Mouse (Mus musculus) right cerebral cortex, adult 18-20 months (tissue): Measurements from ENCODE around the gene Rps10.

Experiments used
- DNase-seq: peaks from one replicate; pipeline ENCODE4 v3.0.0; 2022; ENCODE audit warnings: mixed read lengths

The Rps10 gene

DNA sequence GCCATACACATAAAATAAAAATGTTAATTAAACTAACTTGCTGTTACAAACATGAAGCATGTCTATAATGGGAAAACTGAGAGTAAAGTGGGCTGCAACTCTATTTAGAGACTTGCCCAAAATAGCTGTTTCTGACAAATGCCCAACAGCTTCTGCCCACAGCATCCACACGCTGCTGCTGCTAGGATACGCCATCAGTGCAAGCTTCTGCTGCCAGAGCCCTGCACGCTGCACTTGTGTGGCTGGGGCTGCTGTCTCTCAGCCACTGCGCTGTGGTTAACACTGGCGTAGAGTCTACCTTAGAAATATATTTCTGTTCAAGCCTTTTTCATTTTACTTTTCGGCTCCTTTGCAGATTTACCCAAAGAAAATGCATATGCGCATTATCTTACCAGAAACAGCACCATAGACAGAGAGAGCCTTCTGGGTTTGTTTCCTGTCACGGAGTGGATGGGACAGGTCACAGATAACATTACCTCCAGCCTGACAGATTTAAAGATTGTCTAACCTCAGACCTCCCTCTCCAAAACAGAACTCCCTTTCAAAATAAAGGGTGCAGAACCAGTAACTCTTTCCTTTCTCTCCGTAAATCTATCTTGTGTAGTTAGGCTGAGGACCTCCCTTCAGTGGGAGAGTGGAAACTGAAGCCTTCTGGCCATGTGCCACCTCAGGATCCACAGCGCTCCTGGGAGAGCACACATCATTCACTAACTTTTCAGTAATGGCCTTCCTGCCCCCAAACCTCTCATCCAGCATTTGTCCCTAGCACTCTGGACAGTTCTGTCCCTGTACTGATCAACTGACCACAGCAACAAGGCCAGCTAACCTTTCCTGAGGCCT is 25.6 kb downstream of the Rps10 start:
- peak; percentile 85 for DNase-seq

DNA sequence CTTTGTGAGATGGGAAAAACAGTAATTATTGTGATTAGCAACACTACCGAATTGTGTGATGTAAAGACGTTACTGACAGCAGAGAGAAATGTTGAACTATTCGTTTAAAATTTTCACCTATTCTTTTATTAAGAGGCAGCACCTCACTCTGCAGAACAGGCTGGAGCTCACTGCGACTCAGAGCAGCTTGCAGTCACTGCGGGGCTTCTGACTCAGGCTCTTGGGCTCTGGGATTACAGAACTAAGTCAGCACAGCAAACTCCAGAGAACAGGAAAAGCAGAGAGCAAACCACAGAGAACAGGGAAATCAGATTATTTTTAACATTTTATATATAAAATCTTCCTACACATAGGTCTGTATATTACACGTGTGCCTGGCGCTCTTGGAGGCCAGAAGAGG is 26.9 kb downstream of the Rps10 start:
- no peak for DNase-seq

DNA sequence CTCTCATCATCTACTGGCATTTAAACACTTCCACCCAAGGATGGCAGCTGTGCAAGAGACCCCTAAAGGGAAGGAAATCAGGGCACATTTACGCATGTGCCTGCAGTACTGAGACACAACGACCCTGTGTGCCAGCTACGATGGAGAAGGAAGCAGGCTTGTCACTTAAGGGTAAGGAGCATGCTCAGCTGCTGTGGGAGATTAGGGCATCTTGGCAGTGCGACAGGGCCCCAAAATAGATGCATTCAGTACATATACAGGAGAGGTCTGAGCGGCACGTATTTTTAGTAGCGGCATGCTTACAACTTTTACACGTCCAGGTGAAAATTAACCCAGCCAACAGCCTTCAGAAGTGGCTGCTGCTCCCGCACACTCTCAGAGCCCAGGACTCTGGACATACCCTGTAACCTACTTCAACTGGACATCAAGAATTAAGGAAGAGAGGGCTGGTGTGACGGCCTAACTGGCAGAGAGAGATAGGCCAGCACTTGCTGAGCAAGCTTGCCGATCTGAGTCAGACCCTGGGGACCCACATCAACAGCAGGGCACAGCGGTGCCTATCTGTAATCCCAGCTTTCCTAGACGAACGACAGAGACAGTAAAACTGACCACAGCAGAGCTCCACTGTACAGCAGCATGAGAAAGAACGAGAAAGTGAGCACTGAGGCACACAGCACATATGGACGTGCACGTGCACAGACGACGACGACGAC is 32.8 kb downstream of the Rps10 start:
- no peak for DNase-seq

DNA sequence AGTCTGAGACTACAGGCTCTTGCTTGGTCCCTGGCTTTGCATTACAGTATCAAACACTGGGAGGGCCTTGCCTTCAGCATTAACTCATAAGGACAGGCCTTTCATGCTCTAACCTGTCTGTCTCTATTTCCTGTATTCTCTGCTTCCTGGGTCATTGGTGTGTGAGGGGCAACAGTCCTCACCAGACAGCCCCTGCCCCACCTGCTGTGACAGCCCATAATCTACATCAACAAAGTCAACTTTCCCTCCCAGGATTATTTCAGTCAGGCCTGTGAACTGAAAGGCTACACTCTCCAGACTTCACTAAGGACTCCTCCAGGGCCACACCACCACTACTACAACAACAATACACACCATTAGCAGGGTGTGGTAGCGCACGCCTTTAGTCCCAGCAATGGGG is 33.4 kb downstream of the Rps10 start:
- no peak for DNase-seq

DNA sequence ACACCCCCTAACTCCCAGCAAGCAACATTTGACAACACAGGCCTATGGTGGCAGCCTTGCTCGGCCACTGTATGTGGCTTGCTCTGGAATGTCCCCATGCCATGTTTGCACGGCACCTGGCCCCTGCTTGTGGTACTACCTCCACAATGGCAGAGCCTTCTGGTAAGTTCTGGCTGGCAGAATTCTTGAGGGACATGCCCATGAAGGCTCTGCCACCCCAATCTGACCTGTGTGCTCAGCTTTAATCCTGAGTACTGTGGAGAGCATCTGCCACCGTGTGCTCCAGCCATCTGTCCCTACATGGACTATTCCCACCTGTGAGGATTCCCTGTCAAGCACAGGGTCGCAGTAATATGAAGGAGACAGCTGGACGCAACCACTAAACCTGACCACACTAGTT is 35.6 kb downstream of the Rps10 start:
- DNase-seq: no peak

DNA sequence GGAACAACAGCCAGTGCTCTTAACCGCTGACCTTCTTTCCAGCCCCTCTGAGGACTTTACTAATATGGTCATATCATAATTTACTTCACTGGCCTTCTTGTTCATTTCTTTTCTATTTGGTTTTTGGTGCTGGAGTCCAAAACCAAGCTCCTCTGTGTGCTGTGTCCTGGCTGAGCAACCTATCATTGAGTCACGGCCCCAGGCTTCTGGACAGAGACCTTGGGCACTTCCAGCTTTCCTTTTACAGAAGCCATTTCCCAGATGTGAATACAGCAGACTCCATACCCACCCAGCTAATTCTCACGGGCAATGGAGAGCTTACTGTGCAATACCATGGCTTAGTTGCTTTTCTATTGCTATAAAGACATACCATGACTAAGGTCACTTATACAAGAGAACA is 36.2 kb downstream of the Rps10 start:
- no peak for DNase-seq

DNA sequence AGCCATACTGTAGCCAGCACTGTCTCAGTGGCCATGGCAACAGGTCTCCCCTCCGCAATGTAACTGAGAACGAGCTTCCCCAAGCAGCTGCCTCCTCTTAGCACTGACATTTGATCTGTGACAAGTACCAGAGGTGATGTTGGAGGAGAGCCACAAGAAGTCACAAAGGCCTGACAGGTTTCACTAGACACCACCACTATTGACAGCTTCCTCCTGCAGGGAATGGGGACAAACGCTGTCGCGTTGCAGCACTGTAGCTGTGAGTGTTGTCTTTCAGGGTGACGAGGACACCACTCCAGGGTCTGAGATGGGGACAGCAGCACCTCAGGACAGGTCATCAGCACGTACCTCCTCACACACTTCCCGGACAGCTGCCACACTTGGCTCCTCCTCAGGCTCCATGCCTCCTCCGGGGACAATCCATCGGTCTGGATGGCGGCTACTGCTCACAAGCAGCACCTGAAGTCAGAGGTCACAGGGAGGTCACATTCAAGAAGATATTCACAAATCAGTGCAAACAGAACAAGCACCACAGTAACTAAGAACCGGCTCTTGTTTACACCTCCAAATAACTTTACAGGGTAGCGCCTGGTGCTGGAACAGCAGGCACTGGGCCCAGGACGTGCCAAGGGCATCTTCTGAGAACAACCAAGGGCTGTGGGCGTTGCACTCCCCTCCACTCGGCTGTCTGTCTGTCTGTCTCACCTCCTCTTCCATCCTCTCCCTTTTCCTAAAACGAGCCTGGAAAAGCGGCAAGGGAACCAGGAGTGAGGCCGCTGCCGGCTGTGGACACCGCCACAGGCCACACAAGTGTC is 39.9 kb downstream of the Rps10 start:
- DNase-seq: no peak

DNA sequence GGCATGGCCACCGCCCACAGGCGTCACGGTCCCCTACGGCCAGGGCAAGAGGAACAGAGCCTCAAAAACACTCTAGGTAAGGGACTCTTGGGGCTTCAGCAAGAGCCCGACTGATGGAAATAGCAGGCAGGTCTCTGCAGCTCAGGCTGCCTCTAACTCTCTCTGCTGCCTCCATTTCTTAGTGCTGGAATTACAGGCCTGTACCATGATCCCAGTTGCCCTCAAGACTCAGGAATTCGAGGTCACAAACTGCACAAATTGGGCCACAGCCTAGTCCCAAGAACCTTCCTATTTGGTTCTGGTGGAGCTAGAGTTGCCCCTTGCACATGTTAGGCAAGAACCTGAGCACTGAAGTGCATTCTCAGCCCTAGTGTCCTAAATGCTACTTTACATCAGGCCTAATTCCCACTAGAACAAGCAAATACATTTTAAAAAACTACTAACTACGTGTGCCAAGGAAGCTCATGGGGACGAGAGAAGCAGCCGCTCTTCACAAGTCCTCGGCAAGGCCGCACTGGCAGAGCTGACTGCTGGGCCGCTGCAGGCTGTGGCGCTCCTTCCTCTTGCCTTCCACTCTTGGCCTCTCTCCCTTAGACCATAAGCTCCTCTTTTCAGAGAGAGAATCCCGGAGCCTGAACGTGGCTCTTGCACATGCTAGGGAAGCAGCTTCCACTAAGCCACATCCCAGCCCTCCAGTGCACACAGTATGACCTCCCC is 40.7 kb downstream of the Rps10 start:
- DNase-seq: no peak

DNA sequence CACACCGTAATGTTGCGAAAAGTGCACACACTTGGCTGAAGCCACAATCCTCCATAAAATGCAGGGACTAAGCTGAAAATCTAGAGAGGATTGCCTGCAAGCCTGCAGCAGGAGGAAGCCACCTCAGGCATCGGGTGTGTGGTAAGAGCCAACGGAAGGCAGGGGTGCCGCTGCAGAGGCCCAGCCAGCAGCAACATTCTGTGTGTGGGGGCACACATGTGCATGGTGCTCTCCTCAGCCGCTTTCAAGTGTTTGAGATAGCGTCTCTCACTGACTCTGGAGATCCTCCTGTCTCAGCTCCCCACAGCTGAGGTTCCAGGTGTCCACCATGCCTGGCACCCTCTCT is 43.9 kb downstream of the Rps10 start:
- no peak for DNase-seq

DNA sequence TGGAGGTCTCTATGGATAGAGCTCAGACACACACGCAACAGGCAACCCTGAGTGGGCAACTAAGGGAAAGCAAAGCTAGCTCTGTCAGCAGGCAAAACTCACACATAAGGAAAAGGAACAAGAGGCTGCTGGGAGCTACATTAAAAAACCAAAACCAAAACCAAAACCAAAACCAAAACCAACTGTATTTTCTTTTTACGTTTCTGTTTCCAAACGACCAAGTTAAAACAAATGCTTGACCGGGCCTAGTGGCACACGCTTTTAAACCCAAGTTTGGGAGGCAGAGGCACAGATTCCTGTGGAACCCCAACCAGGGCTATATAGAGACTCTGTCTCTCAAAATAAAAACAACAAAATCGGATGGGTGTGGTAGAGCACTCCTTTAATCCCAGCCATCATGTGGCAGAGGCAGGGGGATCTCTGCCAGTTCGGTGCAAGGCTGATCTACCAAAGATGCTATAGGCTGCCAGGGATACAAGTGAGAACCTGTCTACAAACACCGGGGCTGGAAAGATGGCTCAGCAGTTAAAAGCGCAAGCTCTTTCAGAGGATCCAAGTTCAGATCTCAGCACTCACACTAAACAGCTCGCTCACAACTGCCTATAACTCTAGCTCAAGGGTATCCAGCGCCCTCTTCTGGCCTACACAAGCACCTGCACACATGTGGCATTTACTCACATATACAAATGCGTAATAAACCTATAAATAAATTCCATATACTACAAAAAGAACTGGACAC is 44.5 kb downstream of the Rps10 start:
- no peak for DNase-seq

DNA sequence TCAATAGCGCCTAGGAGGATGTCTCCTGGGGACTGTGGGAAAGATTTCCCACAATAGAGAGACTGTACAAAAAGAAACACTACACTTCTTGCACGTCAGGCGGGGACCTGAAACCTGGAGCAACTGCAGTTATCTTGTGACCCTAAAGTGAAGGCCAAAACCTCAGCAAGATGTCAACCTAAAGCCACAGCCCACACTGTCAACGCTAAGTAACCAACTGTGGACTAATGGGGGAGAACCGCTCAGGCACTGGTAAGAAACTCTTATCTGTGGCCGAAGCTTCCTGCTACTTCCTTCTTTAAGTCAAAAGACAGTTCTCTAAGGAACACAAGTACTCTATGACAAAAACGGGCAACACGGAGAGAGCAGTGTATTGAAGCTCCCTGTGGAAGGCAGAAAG is 48.2 kb downstream of the Rps10 start:
- DNase-seq: no peak

DNA sequence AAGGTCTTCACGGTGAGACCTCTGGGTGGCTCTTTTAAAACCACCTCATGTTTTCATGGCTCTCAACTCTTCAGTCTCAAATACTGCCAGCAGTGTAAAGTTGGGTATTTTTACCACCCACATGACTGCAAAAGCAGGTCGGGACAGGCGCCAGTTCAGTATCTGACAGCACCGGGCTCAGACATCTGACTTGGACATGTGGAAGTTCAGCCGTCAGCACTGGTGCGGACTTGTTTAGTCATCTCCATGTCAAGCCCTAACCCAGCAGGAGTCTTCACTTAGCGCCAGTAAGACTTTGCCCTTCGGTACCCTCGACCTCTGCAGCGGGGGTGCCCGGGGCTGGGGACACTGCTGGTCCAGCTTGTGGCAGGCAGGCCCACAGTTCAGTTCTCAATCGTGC is 49.2 kb downstream of the Rps10 start:
- DNase-seq: peak; percentile 68

DNA sequence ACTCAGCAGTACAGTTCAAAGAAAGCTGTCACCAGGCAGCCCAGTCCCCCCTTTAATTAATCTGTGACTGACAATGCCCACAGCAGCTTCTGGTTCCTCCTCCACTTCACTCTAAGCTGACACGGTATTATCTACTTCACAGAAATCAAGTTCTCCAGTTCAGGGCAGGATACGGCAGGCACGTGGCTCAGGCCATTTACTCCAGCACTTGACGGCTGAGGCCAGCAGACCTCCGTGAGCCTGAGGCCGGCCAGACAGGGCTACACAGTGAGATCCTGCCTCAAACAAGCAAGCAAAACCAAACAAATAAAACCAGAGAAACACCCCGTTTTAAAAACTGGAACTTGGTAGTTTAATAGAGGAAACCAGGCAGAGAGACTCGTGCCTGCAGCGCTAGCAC is 49.8 kb downstream of the Rps10 start:
- no peak for DNase-seq

DNA sequence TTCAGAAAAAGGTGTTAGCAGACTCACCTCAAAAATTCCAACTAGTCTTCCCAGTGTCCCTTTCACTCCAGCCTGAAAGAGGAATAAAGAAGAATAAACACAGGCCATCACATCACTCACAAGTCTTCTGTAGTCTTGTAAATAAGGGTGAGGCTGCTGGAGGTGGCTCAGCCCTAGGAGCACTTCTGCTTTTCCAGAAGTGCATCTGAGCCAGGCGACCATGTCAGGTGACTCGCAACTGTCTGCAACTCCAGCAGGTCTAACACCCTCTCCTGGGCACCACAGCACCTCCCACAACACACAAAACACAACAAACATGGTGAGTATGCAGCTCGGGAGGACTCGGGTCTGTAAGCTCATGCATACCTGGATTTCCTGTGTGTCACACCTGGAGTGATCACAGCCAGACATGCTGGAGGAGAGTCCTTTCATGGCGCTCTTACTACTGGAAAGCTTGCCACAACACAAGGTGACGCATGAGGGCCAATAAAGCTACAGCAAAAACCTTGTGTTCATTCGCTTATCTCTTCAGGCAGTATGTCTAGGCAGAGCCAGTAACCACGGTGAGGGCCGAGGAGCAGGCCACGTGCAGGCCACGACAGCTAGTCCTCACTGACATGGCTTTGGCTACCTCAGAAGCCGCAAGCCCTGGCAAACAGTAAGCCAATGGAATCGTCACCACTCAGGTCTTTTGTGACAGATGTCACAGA is 53.1 kb downstream of the Rps10 start:
- no peak for DNase-seq
